Mouse (Mus musculus): ENCODE results near the gene Ganab.

DNA sequence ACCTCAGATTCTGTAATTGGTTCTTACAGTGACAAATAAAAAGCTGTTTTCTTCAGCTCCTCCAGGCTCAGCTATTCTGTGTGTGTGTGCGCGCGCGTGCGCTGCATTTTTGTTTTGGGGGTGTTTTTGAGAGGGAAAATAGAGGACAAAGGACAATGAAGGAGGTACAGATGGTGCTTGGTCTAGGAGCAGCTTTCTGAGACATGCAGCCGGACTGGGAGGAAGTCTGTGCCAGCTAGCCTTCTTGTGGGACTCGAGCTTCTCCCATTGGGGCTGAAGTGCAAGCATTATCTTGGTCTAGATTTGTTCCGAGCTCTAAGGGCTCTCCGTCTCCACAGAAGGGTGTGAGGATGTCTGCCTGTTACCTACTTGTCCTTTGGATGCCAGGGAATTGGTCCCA lies 54.4 kb downstream of the Ganab start:
- no peak for TF ChIP-seq GATA1 (IDR thresholded peaks at IDR 0.05; ENCODE audit: borderline replicate concordance, low read length)
- TF ChIP-seq FLI1 (IDR thresholded peaks at IDR 0.05; ENCODE audit: low read length), result no peak
